Mouse (Mus musculus) testis, adult 2 months (tissue): ENCODE results near the gene Taar7b. TPM values are rescaled to one million over a fixed set of nuclear protein-coding genes. Genes with fewer than 3 reads are reported as not detected.

Experiments used
- H3K27ac ChIP-seq: fragments of 200-500 bp; 2 replicates; pipeline ENCODE4 v1.5.1; 2012; ENCODE audit warnings: low read depth, low read length; ENCODE audit not compliant: control insufficient read depth, insufficient read depth
- H3K27me3 ChIP-seq: fragments of 200-500 bp; 2 replicates; pipeline ENCODE4 v1.6.1; 2012; ENCODE audit warnings: mild to moderate bottlenecking, low read length, moderate library complexity; ENCODE audit not compliant: control insufficient read depth, insufficient read depth
- H3K36me3 ChIP-seq: fragments of 200-500 bp; 2 replicates; pipeline ENCODE4 v1.6.1; 2012; ENCODE audit warnings: mild to moderate bottlenecking, low read length; ENCODE audit not compliant: control insufficient read depth, insufficient read depth
- H3K4me1 ChIP-seq: fragments of 200-500 bp; 2 replicates; pipeline ENCODE4 v1.6.1; 2012; ENCODE audit warnings: low read length; ENCODE audit not compliant: control insufficient read depth, insufficient read depth
- H3K4me3 ChIP-seq: fragments of 200-500 bp; 2 replicates; pipeline ENCODE4 v1.5.1; 2012; ENCODE audit warnings: low read depth, mild to moderate bottlenecking, low read length, moderate library complexity, mixed read lengths; ENCODE audit not compliant: control insufficient read depth
- CTCF ChIP-seq: fragments of 200-500 bp; IDR thresholded peaks from 2 replicates; pipeline ENCODE4 v1.5.1; 2012; ENCODE audit warnings: low read depth, mild to moderate bottlenecking, inconsistent platforms, low read length, moderate library complexity; ENCODE audit not compliant: control insufficient read depth, insufficient read depth, insufficient replicate concordance
- POLR2A ChIP-seq: fragments of 200-500 bp; IDR thresholded peaks from 2 replicates; pipeline ENCODE4 v1.6.1; 2012; ENCODE audit warnings: low read depth, mild to moderate bottlenecking, inconsistent platforms, low read length, moderate library complexity; ENCODE audit not compliant: control insufficient read depth
- polyA plus RNA-seq: library from polyadenylated mRNA; depleted of rRNA; stranded (reverse); fragments of >200 nt; gene quantifications from 2 replicates; pipeline ENCODE4 v1.2.3, GENCODE M21; 2012; rRNA removed

Taar7b gene
- polyA plus RNA-seq, 1 experiment: not detected

DNA sequence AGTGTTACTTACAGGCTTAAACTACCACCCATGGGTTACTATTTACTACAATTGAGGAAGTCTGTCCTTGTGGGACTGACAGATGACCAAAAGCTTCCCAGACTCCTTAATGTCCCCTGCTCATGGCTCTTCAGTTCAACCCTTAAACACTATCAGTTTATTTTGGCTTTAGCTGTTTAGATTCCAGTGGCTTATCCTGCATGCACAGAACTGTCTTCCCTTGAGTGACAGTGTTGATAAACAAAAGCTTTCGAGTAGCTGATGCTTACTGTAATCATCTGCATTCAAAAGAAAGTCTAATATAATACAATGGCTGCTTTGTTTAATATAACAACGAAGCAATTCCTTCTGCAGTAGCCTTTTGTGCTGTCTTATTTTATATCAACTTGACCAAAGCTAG is 7.3 kb downstream of the Taar7b start:
- Histone ChIP-seq H3K27ac (no peak overlapping the region), H3K36me3 (no peaks in the 10 kb centered on the region), H3K4me1 (no peaks in the 10 kb centered on the region), H3K27me3 (no peaks in the 10 kb centered on the region), H3K4me3 (no peak overlapping the region)
- TF ChIP-seq POLR2A (no peak), CTCF (no peak)

DNA sequence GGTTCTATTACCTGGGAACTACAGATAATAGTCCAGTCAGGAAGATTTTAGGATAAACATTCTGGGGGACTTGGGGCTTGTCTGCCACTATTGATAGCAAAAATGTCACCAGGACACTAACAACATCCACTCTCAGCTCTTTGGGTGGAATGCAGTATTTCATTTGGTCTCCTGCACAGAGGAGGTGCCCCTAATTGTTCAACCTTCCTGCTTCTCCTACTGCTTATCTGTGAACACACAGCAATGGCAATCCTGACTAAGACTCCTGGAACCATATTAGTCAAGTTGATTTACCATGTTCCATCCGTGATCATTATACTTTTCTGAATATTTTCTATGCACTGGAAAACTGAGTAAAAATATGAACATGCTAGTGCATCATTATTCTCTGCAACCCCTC is 8.4 kb downstream of the Taar7b start:
- TF ChIP-seq POLR2A (no peak), CTCF (no peak)
- Histone ChIP-seq H3K4me1 (no peaks in the 10 kb centered on the region), H3K27me3 (no peaks in the 10 kb centered on the region), H3K4me3 (no peak overlapping the region), H3K27ac (no peak overlapping the region), H3K36me3 (no peaks in the 10 kb centered on the region)

DNA sequence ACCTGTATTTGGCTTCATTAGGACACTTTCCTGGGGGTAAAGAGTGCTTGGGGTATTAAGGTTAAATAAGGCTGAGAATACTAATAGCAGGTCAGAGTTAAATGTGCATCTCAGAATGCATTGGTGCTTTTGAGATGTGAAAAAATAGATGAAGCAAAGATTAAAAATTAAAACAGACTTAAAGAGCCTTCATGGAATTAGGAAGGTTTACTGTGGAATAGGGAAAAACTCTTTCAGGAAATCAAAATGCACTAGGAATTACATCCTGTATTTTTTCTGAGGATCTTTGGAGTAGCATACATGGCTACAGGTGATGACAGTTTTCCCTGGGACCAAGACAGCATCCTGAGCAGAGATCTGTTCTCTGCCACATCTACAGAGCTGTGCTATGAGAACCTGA is 27.2 kb downstream of the Taar7b start, which contains the start of gene Taar7d:
TSS of gene Taar7d (plus strand) at position 301 of the 400 bp plus-strand sequence.
- no peaks in the 10 kb centered on the region for H3K4me1 ChIP-seq
- no peaks in the 10 kb centered on the region for H3K36me3 ChIP-seq
- no peak within 1 kb of the TSS for H3K4me3 ChIP-seq
- no peak for TF ChIP-seq POLR2A
- TF ChIP-seq CTCF: no peak
- H3K27ac ChIP-seq: no peak within 1 kb of the TSS
- H3K27me3 ChIP-seq: no peaks in the 10 kb centered on the region

DNA sequence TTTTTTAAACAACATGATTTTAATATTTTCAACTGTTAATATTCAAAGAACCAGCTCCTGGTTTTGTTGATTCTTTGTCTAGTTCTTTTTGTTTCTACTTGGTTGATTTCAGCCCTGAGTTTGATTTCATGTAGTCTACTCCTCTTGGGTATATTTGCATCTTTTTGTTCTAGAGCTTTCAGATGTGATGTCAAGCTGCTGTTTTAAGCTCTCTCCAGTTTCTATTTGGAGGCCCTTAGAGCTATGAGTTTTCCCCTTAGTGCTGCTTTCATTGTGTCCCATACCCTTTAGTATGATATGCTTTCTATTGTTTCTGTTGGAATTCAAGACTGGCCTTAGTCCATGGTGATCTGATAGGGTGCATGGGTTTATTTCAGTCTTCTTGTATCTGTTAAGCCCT is 31.6 kb downstream of the Taar7b start:
- H3K27ac ChIP-seq: no peak overlapping the region
- no peaks in the 10 kb centered on the region for H3K4me1 ChIP-seq
- no peaks in the 10 kb centered on the region for H3K36me3 ChIP-seq
- H3K4me3 ChIP-seq: no peak overlapping the region
- no peaks in the 10 kb centered on the region for H3K27me3 ChIP-seq
- no peak for TF ChIP-seq POLR2A
- TF ChIP-seq CTCF: no peak

DNA sequence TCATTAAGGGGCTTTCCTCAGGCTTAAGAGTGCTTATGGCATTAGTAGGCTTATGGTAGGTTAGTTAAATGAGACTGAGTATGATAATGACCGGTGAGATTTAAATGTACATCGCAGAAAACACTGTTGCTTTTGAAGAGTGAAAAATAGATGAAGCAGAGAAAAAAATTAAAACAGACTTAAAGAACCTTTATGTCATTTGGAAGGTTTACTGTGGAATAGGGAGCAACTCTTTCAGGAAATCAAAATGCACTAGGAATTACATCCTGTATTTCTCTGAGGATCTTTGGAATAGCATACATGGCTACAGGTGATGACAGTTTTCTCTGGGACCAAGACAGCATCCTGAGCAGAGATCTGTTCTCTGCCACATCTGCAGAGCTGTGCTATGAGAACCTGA is 37.6 kb downstream of the Taar7b start, which contains the start of gene Taar7e:
TSS of gene Taar7e (plus strand) at position 301 of the 400 bp plus-strand sequence.
- Histone ChIP-seq H3K4me3 (no peak within 1 kb of the TSS), H3K27me3 (no peaks in the 10 kb centered on the region), H3K27ac (no peak within 1 kb of the TSS), H3K4me1 (no peaks in the 10 kb centered on the region), H3K36me3 (no peaks in the 10 kb centered on the region)
- TF ChIP-seq POLR2A (no peak), CTCF (no peak)

DNA sequence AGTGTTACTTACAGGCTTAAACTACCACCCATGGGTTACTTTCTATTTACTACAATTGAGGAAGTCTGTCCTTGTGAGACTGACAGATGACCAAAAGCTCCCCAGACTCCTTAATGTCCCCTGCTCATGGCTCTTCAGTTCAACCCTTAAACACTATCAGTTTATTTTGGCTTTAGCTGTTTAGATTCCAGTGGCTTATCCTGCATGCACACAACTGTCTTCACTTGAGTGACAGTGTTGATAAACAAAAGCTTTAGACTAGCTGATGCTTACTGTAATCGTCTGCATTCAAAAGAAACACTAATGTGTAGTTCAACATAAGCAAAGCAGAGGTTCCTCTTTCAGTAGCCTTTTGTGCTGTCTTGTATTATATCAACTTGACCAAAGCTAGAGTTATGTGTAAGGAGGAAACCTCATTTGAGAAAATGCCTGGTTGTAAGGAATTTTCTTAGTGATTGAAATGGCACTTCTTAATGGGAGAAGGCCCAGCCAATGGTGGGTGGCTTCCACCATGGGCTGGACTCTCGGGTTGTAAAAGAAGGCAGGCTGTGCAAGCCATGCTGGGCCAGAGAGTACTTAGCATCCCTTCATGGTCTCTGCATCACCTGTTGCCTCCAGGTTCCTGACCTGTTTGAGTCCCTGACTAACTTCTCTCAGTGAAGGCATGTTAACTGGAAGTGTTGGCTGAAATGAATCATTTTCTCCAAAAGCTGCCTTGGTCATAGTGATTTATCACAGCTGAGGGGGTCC is 40.6 kb downstream of the Taar7b start:
- no peak for TF ChIP-seq CTCF
- TF ChIP-seq POLR2A: no peak
- H3K27me3 ChIP-seq: no peaks in the 10 kb centered on the region
- H3K4me1 ChIP-seq: no peaks in the 10 kb centered on the region
- no peak overlapping the region for H3K4me3 ChIP-seq
- H3K27ac ChIP-seq: no peak overlapping the region
- H3K36me3 ChIP-seq: no peaks in the 10 kb centered on the region

DNA sequence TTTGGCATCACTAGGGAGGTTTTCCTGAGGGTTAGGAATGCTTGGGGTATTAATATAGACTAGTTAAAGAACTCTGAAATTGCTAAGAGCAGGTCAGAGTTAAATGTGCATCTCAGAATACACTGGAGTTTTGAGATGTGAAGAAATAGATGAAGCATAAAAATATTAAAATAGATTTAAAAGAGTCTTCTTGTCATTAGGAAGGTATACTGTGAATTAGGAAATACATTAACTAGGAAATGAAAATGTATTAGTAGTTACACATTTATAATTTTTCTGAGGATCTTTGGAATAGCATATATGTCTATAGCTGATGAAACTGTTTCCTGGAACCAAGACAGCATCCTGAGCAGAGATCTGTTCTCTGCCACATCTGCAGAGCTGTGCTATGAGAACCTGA is 49.5 kb downstream of the Taar7b start, which contains the start of gene Taar7f:
TSS of gene Taar7f (plus strand) at position 301 of the 400 bp plus-strand sequence.
- no peaks in the 10 kb centered on the region for H3K27me3 ChIP-seq
- H3K27ac ChIP-seq: no peak within 1 kb of the TSS
- no peaks in the 10 kb centered on the region for H3K4me1 ChIP-seq
- no peaks in the 10 kb centered on the region for H3K36me3 ChIP-seq
- TF ChIP-seq CTCF (no peak), POLR2A (no peak)
- H3K4me3 ChIP-seq: no peak within 1 kb of the TSS

Other genes with a start within 250 kb of the Taar7b start
- 737 and 854 TPM in 2 replicates for gene Rps12, start 212.7 kb upstream of the Taar7b start, polyA plus RNA-seq
- gene Slc18b1, start 203.0 kb upstream of the Taar7b start, polyA plus RNA-seq: 1.6 and 1.9 TPM in 2 replicates
- gene Vnn3, start 148.5 kb upstream of the Taar7b start, polyA plus RNA-seq: 0.30 and 0.38 TPM in 2 replicates
- gene Vnn1, start 105.3 kb upstream of the Taar7b start, polyA plus RNA-seq: 0.22 and 1.1 TPM in 2 replicates
- gene Taar1, start 79.6 kb upstream of the Taar7b start, polyA plus RNA-seq: not detected in 2 replicates
- gene Taar2, start 61.4 kb upstream of the Taar7b start, polyA plus RNA-seq: not detected in 2 replicates
- not detected in 2 replicates for gene Taar3, start 50.4 kb upstream of the Taar7b start, polyA plus RNA-seq
- not detected in 2 replicates for gene Taar4, start 39.4 kb upstream of the Taar7b start, polyA plus RNA-seq
- not detected in 2 replicates for gene Taar5, start 29.2 kb upstream of the Taar7b start, polyA plus RNA-seq
- gene Taar6, start 14.3 kb upstream of the Taar7b start, polyA plus RNA-seq: not detected in 2 replicates
- not detected in 2 replicates for gene Taar7a, start 6.5 kb upstream of the Taar7b start, polyA plus RNA-seq
- gene Taar7d, start 27.3 kb downstream of the Taar7b start, polyA plus RNA-seq: not detected in 2 replicates
- not detected in 2 replicates for gene Taar7e, start 37.7 kb downstream of the Taar7b start, polyA plus RNA-seq
- not detected in 2 replicates for gene Taar7f, start 49.6 kb downstream of the Taar7b start, polyA plus RNA-seq
- gene Taar8a, start 76.6 kb downstream of the Taar7b start, polyA plus RNA-seq: not detected in 2 replicates
- gene Taar8b, start 92.4 kb downstream of the Taar7b start, polyA plus RNA-seq: not detected in 2 replicates
- not detected in 2 replicates for gene Taar8c, start 102.0 kb downstream of the Taar7b start, polyA plus RNA-seq
- not detected in 2 replicates for gene Taar9, start 109.6 kb downstream of the Taar7b start, polyA plus RNA-seq
- 9.8 and 14.9 TPM in 2 replicates for gene Stx7, start 149.4 kb downstream of the Taar7b start, polyA plus RNA-seq
- gene Moxd1, start 223.6 kb downstream of the Taar7b start, polyA plus RNA-seq: 0.61 and 0.71 TPM in 2 replicates